Mouse (Mus musculus) stomach, postnatal 0 days (tissue): ENCODE data around the gene Gm49721. TPM values are rescaled to one million over a fixed set of nuclear protein-coding genes. Genes with fewer than 3 reads are reported as not detected.
"Not testable (repeated sequence)": the region's sequence is repeated elsewhere in the genome, so short reads cannot be mapped to it uniquely, and the experiment has no call there.

ENCODE experiments used
- ATAC-seq: fragments of 200-750 bp; cut with Nextera tagmentation; 2 replicates; pipeline ENCODE4 v1.8.0; 2017; ENCODE audit not compliant: low FRiP score, low TSS enrichment
- DNase-seq: peaks from one replicate; pipeline ENCODE4 v3.0.0-alpha.2; 2016; ENCODE audit warnings: low spot score
- H3K27ac ChIP-seq: fragments of 300-500 bp; sonication (generic); replicated peaks from 2 replicates; pipeline ENCODE4 v1.5.1; 2014; ENCODE audit warnings: mild to moderate bottlenecking, control low read depth
- H3K27me3 ChIP-seq: fragments of 300-500 bp; sonication (generic); 2 replicates; pipeline ENCODE4 v1.6.1; 2014; ENCODE audit warnings: low read length; ENCODE audit not compliant: control insufficient read depth, insufficient read depth
- H3K36me3 ChIP-seq: fragments of 300-500 bp; sonication (generic); 2 replicates; pipeline ENCODE4 v1.6.1; 2014; ENCODE audit warnings: low read length, mixed read lengths; ENCODE audit not compliant: control insufficient read depth, insufficient read depth
- H3K4me1 ChIP-seq: fragments of 300-500 bp; sonication (generic); replicated peaks from 2 replicates; pipeline ENCODE4 v1.6.1; 2014; ENCODE audit warnings: antibody characterized with exemption; ENCODE audit not compliant: control insufficient read depth, insufficient read depth
- H3K4me2 ChIP-seq: fragments of 300-500 bp; sonication (generic); replicated peaks from 2 replicates; pipeline ENCODE4 v1.6.1; 2014; ENCODE audit warnings: low read depth, mild to moderate bottlenecking, control low read depth, moderate library complexity
- H3K4me3 ChIP-seq: fragments of 300-500 bp; sonication (generic); 2 replicates; pipeline ENCODE4 v1.5.1; 2014; ENCODE audit warnings: low read depth, low read length, control low read depth
- H3K9ac ChIP-seq: fragments of 300-500 bp; sonication (generic); 2 replicates; pipeline ENCODE4 v1.6.1; 2014; ENCODE audit warnings: mild to moderate bottlenecking, low read length, control low read depth, mixed read lengths
- H3K9me3 ChIP-seq: fragments of 300-500 bp; sonication (generic); 2 replicates; pipeline ENCODE4 v1.6.1; 2016; ENCODE audit warnings: low read length; ENCODE audit not compliant: control insufficient read depth
- CTCF ChIP-seq: IDR thresholded peaks from 2 replicates; pipeline ENCODE4 v1.5.1; 2016; ENCODE audit warnings: antibody characterized with exemption, low read depth, mild to moderate bottlenecking, moderate library complexity
- WGBS: fragments of 180-500 bp; shearing (Covaris S2); extraction: QIAGEN DNeasy Blood & Tissue Kit; methylation state at CpG from one replicate; pipeline ENCODE4 v1.1.7; 2014; 5-methylcytosine and 5-hydroxymethylcytosine counted together
- polyA plus RNA-seq: library from polyadenylated mRNA; unstranded; fragments of >200 nt; fragmentation: Nextera tagmentation; extraction: Ambion mirVana; gene quantifications from 2 replicates; pipeline ENCODE4 v1.2.1, GENCODE M21; 2015

The Gm49721 gene
- polyA plus RNA-seq, 1 experiment from 2014 or later = 0.17 TPM

- H3K27me3 ChIP-seq, ATAC-seq, H3K9ac ChIP-seq, H3K27ac ChIP-seq, H3K4me2 ChIP-seq, DNase-seq, H3K36me3 ChIP-seq, H3K4me1 ChIP-seq, H3K4me3 ChIP-seq, H3K9me3 ChIP-seq: not testable (repeated sequence)
- WGBS = 44% methylated on average over 5 of the region's 7 CpGs
Observed at GRCm38 (mm10) chr17:7030204-7030603, 51.5 kb downstream of the Gm49721 start.

- H3K4me3 ChIP-seq, ATAC-seq, DNase-seq, H3K27ac ChIP-seq, H3K9ac ChIP-seq, H3K36me3 ChIP-seq, H3K4me1 ChIP-seq, H3K27me3 ChIP-seq, H3K9me3 ChIP-seq, H3K4me2 ChIP-seq: not testable (repeated sequence)
- 60% methylated on average over 3 of the region's 6 CpGs for WGBS
Observed at GRCm38 (mm10) chr17:7030622-7031174, 52.0 kb downstream of the Gm49721 start.

GRCm38 (mm10) chr17:7033192-7034166 lies 54.8 kb downstream of the Gm49721 start:
- not testable (repeated sequence) for H3K9me3 ChIP-seq, H3K4me2 ChIP-seq, H3K27me3 ChIP-seq, H3K4me3 ChIP-seq, DNase-seq, H3K27ac ChIP-seq, H3K4me1 ChIP-seq, ATAC-seq, H3K9ac ChIP-seq, H3K36me3 ChIP-seq
- 64% methylated on average over 3 of the region's 17 CpGs for WGBS

- H3K4me1 ChIP-seq = not testable (repeated sequence)
- 61% methylated on average over 2 of the region's 4 CpGs for WGBS
Observed at GRCm38 (mm10) chr17:7068997-7069539, 90.4 kb downstream of the Gm49721 start.

GRCm38 (mm10) chr17:7069561-7070240 lies 91.0 kb downstream of the Gm49721 start:
- H3K9ac ChIP-seq, H3K36me3 ChIP-seq, H3K9me3 ChIP-seq, H3K4me3 ChIP-seq, H3K27ac ChIP-seq, H3K4me1 ChIP-seq, ATAC-seq, H3K4me2 ChIP-seq, H3K27me3 ChIP-seq: not testable (repeated sequence)
- 76% methylated on average over 4 of the region's 7 CpGs for WGBS
- peak; percentile 11 for DNase-seq

More at GRCm38 (mm10) chr17:7068997-7069539, 90.4 kb downstream of the Gm49721 start:
- H3K4me2 ChIP-seq, H3K4me3 ChIP-seq, ATAC-seq, H3K36me3 ChIP-seq, DNase-seq, H3K27me3 ChIP-seq, H3K9ac ChIP-seq, H3K9me3 ChIP-seq, H3K27ac ChIP-seq: not testable (repeated sequence)

GRCm38 (mm10) chr17:7074494-7074893 lies 95.8 kb downstream of the Gm49721 start:
- H3K9me3 ChIP-seq, H3K4me1 ChIP-seq, H3K27ac ChIP-seq, H3K27me3 ChIP-seq, H3K4me3 ChIP-seq, H3K4me2 ChIP-seq, H3K36me3 ChIP-seq, H3K9ac ChIP-seq: not testable (repeated sequence)
- TF ChIP-seq CTCF = peak; percentile 68
- 17% methylated on average over 2 of the region's 3 CpGs for WGBS
- peak; percentile 12 for DNase-seq
- 0 out of 2 replicates have a peak, but pooled peaks have one; percentile 50 for ATAC-seq

GRCm38 (mm10) chr17:7075519-7075918 lies 96.8 kb downstream of the Gm49721 start:
- not testable (repeated sequence) for H3K9me3 ChIP-seq, H3K4me2 ChIP-seq, H3K27ac ChIP-seq, DNase-seq, H3K4me3 ChIP-seq, H3K36me3 ChIP-seq, H3K27me3 ChIP-seq, ATAC-seq, H3K9ac ChIP-seq, H3K4me1 ChIP-seq
- WGBS = 92% methylated on average over 5 of the region's 6 CpGs
